Mouse (Mus musculus) forebrain, embryonic 13.5 days (tissue): ENCODE measurements at regions not wholly inside any gene's neighbourhood (a gene's known extent, or its start where the extent isn't known, plus 50 kb on each side); places are given as distances from the start of the nearest gene placed in this dataset.

ENCODE experiments used
- ATAC-seq: fragments of 200-750 bp; cut with Nextera tagmentation; 2 replicates; pipeline ENCODE4 v1.8.0; 2017
- H3K27ac ChIP-seq: fragments of 300-500 bp; sonication (generic); 2 replicates; pipeline ENCODE4 v1.5.1; 2015; ENCODE audit warnings: inconsistent platforms, mild to moderate bottlenecking, moderate library complexity
- H3K27me3 ChIP-seq: fragments of 300-500 bp; sonication (generic); 2 replicates; pipeline ENCODE4 v1.6.1; 2015; ENCODE audit warnings: mild to moderate bottlenecking, inconsistent platforms
- H3K36me3 ChIP-seq: fragments of 300-500 bp; sonication (generic); 2 replicates; pipeline ENCODE4 v1.6.1; 2015; ENCODE audit warnings: mild to moderate bottlenecking, inconsistent platforms; ENCODE audit not compliant: poor library complexity, severe bottlenecking
- H3K4me1 ChIP-seq: fragments of 300-500 bp; sonication (generic); 2 replicates; pipeline ENCODE4 v1.6.1; 2015; ENCODE audit warnings: inconsistent platforms
- H3K4me2 ChIP-seq: fragments of 300-500 bp; sonication (generic); 2 replicates; pipeline ENCODE4 v1.6.1; 2015; ENCODE audit warnings: inconsistent platforms, mild to moderate bottlenecking, moderate library complexity
- H3K4me3 ChIP-seq: fragments of 300-500 bp; sonication (generic); 2 replicates; pipeline ENCODE4 v1.5.1; 2015; ENCODE audit warnings: mild to moderate bottlenecking, inconsistent platforms
- H3K9ac ChIP-seq: fragments of 300-500 bp; sonication (generic); 2 replicates; pipeline ENCODE4 v1.6.1; 2015; ENCODE audit warnings: mild to moderate bottlenecking, inconsistent platforms
- H3K9me3 ChIP-seq: fragments of 300-500 bp; sonication (generic); replicated peaks from 2 replicates; pipeline ENCODE4 v1.6.1; 2016; ENCODE audit warnings: inconsistent platforms
- WGBS: fragments of 180-500 bp; shearing (Covaris S2); methylation state at CpG from one replicate; pipeline ENCODE4 v1.1.7; 2015; 5-methylcytosine and 5-hydroxymethylcytosine counted together

- ATAC-seq: no peak
- Histone ChIP-seq H3K27me3 (peaks cover 8% of the 10 kb centered on the region; the same call in 1 of the 2 replicates), H3K27ac (no peak overlapping the region), H3K9ac (no peak overlapping the region), H3K9me3 (no peaks in the 10 kb centered on the region), H3K4me3 (no peak overlapping the region), H3K4me2 (no peak overlapping the region), H3K4me1 (peaks cover 5% of the 10 kb centered on the region; the same call in 1 of the 2 replicates), H3K36me3 (no peaks in the 10 kb centered on the region)
- 58% methylated on average over 12 of the region's 12 CpGs for WGBS
Observed at GRCm38 (mm10) chr16:21369569-21370512, 53.1 kb upstream of the Vps8 start.
